34 mouse cellular contexts compared by ENCODE assay signal in genomic region chr7:37992861-37993260, GRCm38 (mm10).
"Had no signal": no experiment of that assay in that cellular context is flagged by ENCODE, and none has a peak within 500 bp of the region (broad histone marks: within the 10 kb centered on the region; RNA-seq: fewer than 3 reads in every experiment).

No protein-coding gene starts in this region.

- H3K9me3 ChIP-seq: heart, embryonic 12.5 days; heart, embryonic 13.5 days; heart, embryonic 15.5 days; hindbrain, embryonic 10.5 days; hindbrain, embryonic 13.5 days; hindbrain, embryonic 15.5 days; intestine, embryonic 15.5 days; kidney, embryonic 15.5 days had no signal

- H3K4me1 ChIP-seq: hindbrain, embryonic 10.5 days; hindbrain, embryonic 15.5 days; intestine, embryonic 15.5 days; kidney, embryonic 15.5 days had no signal

- H3K27ac ChIP-seq: heart, embryonic 13.5 days; heart, embryonic 15.5 days; hindbrain, embryonic 10.5 days; hindbrain, embryonic 13.5 days; hindbrain, embryonic 14.5 days; hindbrain, embryonic 15.5 days; hindbrain, postnatal 0 days; intestine, embryonic 15.5 days; kidney, embryonic 15.5 days; kidney, postnatal 0 days; layer of hippocampus, adult 2 months; left cerebral cortex, adult 2 months had no signal

- H3K27me3 ChIP-seq: heart, embryonic 12.5 days; heart, embryonic 13.5 days; heart, embryonic 15.5 days; hindbrain, embryonic 13.5 days; hindbrain, embryonic 15.5 days; intestine, embryonic 15.5 days; kidney, embryonic 15.5 days had no signal

- H3K9ac ChIP-seq: heart, embryonic 12.5 days; heart, embryonic 13.5 days; heart, embryonic 15.5 days; hindbrain, embryonic 13.5 days; hindbrain, embryonic 14.5 days; hindbrain, embryonic 15.5 days; intestine, embryonic 15.5 days; kidney, embryonic 15.5 days had no signal

- H3K4me3 ChIP-seq: heart, embryonic 12.5 days; heart, embryonic 13.5 days; heart, embryonic 15.5 days; hindbrain, embryonic 10.5 days; hindbrain, embryonic 13.5 days; hindbrain, embryonic 15.5 days; intestine, embryonic 15.5 days; kidney, embryonic 15.5 days; layer of hippocampus, adult 2 months; left cerebral cortex, adult 2 months had no signal

- H3K4me2 ChIP-seq: heart, embryonic 11.5 days; heart, embryonic 12.5 days; heart, embryonic 13.5 days; heart, embryonic 15.5 days; hindbrain, embryonic 13.5 days; hindbrain, embryonic 14.5 days; hindbrain, embryonic 15.5 days; intestine, embryonic 15.5 days; kidney, embryonic 15.5 days had no signal

- H3K36me3 ChIP-seq: heart, embryonic 12.5 days; heart, embryonic 13.5 days; heart, embryonic 15.5 days; hindbrain, embryonic 10.5 days; hindbrain, embryonic 13.5 days; hindbrain, embryonic 15.5 days; intestine, embryonic 15.5 days; kidney, embryonic 15.5 days had no signal

- DNase-seq: heart, postnatal 10 days; heart, postnatal 14 days; heart, postnatal 36 days; heart, postnatal 4 days; kidney, adult 11 months; kidney, adult 18-20 months; kidney, adult 2 months; kidney, adult 8-10 months; kidney, adult 9 months; kidney, postnatal 10 days; kidney, postnatal 14 days; kidney, postnatal 25 days; kidney, postnatal 36 days; kidney, postnatal 4 days; layer of hippocampus, adult 9-11 months; layer of hippocampus, postnatal 36 days had no signal

- ATAC-seq: hindbrain, embryonic 16.5 days; hindbrain, postnatal 0 days; inflammation-experienced regulatory T-cells, adult 6 months; intestine, embryonic 15.5 days; intestine, embryonic 16.5 days; intestine, postnatal 0 days had no signal
